Mouse (Mus musculus) hindbrain, embryonic 16.5 days (tissue): ENCODE results near the gene Rragc. TPM values are rescaled to one million over a fixed set of nuclear protein-coding genes. Genes with fewer than 3 reads are reported as not detected.

ENCODE experiments used
- ATAC-seq: fragments of 200-750 bp; cut with Nextera tagmentation; 2 replicates; pipeline ENCODE4 v1.8.0; 2017; ENCODE audit warnings: moderate TSS enrichment, moderate library complexity
- H3K27ac ChIP-seq: fragments of 300-500 bp; sonication (generic); 2 replicates; pipeline ENCODE4 v1.5.1; 2014; ENCODE audit warnings: low read depth, mild to moderate bottlenecking, control low read depth, low read length, moderate library complexity
- H3K27me3 ChIP-seq: fragments of 300-500 bp; sonication (generic); replicated peaks from 2 replicates; pipeline ENCODE4 v1.6.1; 2014; ENCODE audit warnings: low read length; ENCODE audit not compliant: control insufficient read depth, insufficient read depth
- H3K36me3 ChIP-seq: fragments of 300-500 bp; sonication (generic); 2 replicates; pipeline ENCODE4 v1.6.1; 2014; ENCODE audit warnings: mild to moderate bottlenecking, low read length, moderate library complexity, mixed read lengths; ENCODE audit not compliant: control insufficient read depth, insufficient read depth
- H3K4me1 ChIP-seq: fragments of 300-500 bp; sonication (generic); 2 replicates; pipeline ENCODE4 v1.6.1; 2014; ENCODE audit warnings: low read depth, low read length; ENCODE audit not compliant: control insufficient read depth, insufficient read depth
- H3K4me2 ChIP-seq: fragments of 300-500 bp; sonication (generic); 2 replicates; pipeline ENCODE4 v1.6.1; 2014; ENCODE audit warnings: mild to moderate bottlenecking, low read length, control low read depth, moderate library complexity
- H3K4me3 ChIP-seq: fragments of 300-500 bp; sonication (generic); 2 replicates; pipeline ENCODE4 v1.5.1; 2014; ENCODE audit warnings: mild to moderate bottlenecking, low read length, control low read depth, moderate library complexity
- H3K9ac ChIP-seq: fragments of 300-500 bp; sonication (generic); 2 replicates; pipeline ENCODE4 v1.6.1; 2014; ENCODE audit warnings: low read depth, mild to moderate bottlenecking, control low read depth, low read length, moderate library complexity
- H3K9me3 ChIP-seq: fragments of 300-500 bp; sonication (generic); 2 replicates; pipeline ENCODE4 v1.6.1; 2014; ENCODE audit warnings: mild to moderate bottlenecking, low read length, moderate library complexity; ENCODE audit not compliant: control insufficient read depth
- WGBS: fragments of 180-500 bp; shearing (Covaris S2); extraction: QIAGEN DNeasy Blood & Tissue Kit; methylation state at CpG from one replicate; pipeline ENCODE4 v1.1.7; 2014; 5-methylcytosine and 5-hydroxymethylcytosine counted together
- polyA plus RNA-seq: library from polyadenylated mRNA; unstranded; fragments of >200 nt; fragmentation: Nextera tagmentation; extraction: Ambion mirVana; gene quantifications from 2 replicates; pipeline ENCODE4 v1.2.1, GENCODE M21; 2015

Gene Rragc
- 42.5 and 44.4 TPM in 2 replicates for polyA plus RNA-seq

DNA sequence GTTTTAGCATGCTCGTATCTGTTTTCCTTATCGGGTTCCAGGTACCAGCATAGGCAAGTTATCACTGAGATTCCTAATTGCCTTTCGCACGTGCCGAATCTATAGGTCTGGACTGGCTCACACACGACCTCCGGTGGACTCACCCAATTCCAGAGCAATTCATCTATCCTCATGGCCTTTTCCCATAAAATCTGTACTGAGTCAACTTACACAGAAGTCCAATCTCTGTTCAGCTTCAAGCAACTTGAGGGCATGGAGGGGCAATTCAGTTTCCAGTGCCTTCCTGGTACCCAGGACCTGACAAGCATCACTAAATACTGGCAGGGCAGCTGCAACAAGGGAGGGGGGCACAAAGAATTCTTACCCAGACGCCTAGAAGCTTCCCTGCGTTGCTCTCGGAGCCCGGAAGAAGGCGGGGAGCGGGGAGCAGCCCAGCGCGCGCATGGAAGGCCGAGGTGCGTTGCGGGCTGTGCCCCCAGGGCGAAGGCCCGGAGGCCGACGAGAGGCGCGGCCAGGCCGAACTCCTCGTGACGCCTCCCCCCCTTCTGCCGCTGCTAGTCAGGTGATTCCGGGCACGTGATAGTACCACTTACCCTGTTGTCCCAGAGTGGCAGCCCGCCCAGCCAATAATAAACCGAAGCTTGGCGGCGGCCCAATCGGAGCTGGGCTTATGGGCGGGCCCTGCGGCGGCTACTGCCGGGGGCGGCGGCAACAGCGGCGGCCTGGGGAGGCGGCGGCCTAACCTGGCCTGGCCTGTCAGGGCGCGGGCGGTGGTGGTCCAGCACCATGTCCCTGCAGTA lies at the start of gene Rragc:
TSS of gene Rragc (plus strand) at position 699 of the 800 bp plus-strand sequence.
- no peaks in the 10 kb centered on the region for H3K27me3 ChIP-seq
- H3K36me3 ChIP-seq, result peaks cover 9% of the 10 kb centered on the region
- peaks cover 26% of the 10 kb centered on the region for H3K4me1 ChIP-seq
- under 1% methylated on average over 47 of the region's 49 CpGs for WGBS
- H3K27ac ChIP-seq, result peak within 1 kb of the TSS; percentile 86
- H3K4me2 ChIP-seq, result peak within 1 kb of the TSS; percentile 81
- no peaks in the 10 kb centered on the region for H3K9me3 ChIP-seq
- peak within 1 kb of the TSS; percentile 98 for H3K9ac ChIP-seq
- peak within 1 kb of the TSS; percentile 99 for H3K4me3 ChIP-seq
- ATAC-seq, result peak; percentile 99

DNA sequence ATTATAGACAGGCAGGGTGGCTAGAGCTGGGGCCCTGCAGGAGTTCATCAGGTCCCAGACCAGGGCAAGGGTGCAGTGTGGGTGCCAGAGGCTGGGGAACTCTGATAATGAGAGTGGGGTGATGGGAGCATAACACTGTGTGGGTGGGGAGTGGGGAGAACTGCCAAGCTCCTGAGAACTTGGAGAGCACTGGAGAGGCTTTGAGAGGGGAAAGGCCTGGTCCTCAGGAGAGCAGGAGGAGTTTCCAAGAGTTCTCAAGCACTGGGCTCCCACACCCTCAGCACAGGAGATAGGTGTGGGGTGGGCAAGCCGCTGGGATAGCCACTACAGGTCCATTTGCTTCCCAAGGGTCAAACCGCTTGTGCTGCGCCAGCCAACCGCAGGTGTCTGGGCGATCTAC lies 23.5 kb upstream of the Rragc start:
- ATAC-seq, result no peak
- Histone ChIP-seq H3K27ac (no peak overlapping the region), H3K4me2 (no peak overlapping the region), H3K36me3 (no peaks in the 10 kb centered on the region), H3K4me3 (no peak overlapping the region), H3K27me3 (no peaks in the 10 kb centered on the region), H3K9me3 (no peaks in the 10 kb centered on the region), H3K9ac (no peak overlapping the region), H3K4me1 (no peaks in the 10 kb centered on the region)
- WGBS, result 94% methylated on average over 5 of the region's 5 CpGs

DNA sequence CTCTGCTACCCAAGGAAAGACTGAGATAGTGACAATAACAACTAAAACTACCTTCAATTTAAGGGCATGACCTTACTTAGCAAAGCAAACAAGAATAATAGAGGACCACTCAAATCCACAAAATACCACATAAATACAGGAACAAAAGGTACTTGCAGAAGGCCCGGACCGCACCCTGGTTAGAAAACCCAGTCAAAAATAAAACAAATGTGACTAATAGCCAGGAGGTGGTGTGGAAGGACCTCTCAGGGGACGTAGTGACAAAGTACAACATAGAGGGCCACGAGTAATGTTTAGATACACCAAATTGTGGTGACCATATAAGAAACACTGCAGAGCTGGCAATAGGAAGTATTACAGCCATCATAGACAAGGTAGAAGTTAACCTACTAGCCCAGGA lies 23.0 kb upstream of the Rragc start:
- 86% methylated on average over 4 of the region's 4 CpGs for WGBS
- no peaks in the 10 kb centered on the region for H3K4me1 ChIP-seq
- ATAC-seq, result no peak

GRCm38 (mm10) chr4:123898696-123899095 lies 18.6 kb upstream of the Rragc start:
- Histone ChIP-seq H3K4me3 (no peak overlapping the region), H3K36me3 (no peaks in the 10 kb centered on the region), H3K4me1 (peaks cover under 1% of the 10 kb centered on the region), H3K27ac (no peak overlapping the region), H3K9ac (no peak overlapping the region), H3K4me2 (no peak overlapping the region), H3K27me3 (no peaks in the 10 kb centered on the region), H3K9me3 (no peaks in the 10 kb centered on the region)
- no peak for ATAC-seq
- WGBS, result 12% methylated on average over 5 of the region's 5 CpGs

More for the DNA sequence above, 23.0 kb upstream of the Rragc start:
- Histone ChIP-seq H3K4me2 (no peak overlapping the region), H3K27ac (no peak overlapping the region), H3K36me3 (no peaks in the 10 kb centered on the region), H3K27me3 (no peaks in the 10 kb centered on the region), H3K9ac (no peak overlapping the region), H3K9me3 (no peaks in the 10 kb centered on the region), H3K4me3 (no peak overlapping the region)

- H3K4me2 ChIP-seq, result no peak overlapping the region
- no peaks in the 10 kb centered on the region for H3K27me3 ChIP-seq
- no peaks in the 10 kb centered on the region for H3K36me3 ChIP-seq
- no peaks in the 10 kb centered on the region for H3K9me3 ChIP-seq
- H3K9ac ChIP-seq, result no peak overlapping the region
- H3K27ac ChIP-seq, result no peak overlapping the region
- 72% methylated on average over 3 of the region's 3 CpGs for WGBS
- no peak overlapping the region for H3K4me3 ChIP-seq
- peaks cover 17% of the 10 kb centered on the region for H3K4me1 ChIP-seq
- no peak for ATAC-seq
Observed at GRCm38 (mm10) chr4:123903432-123903831, 13.8 kb upstream of the Rragc start.

GRCm38 (mm10) chr4:123904333-123905125 lies 12.7 kb upstream of the Rragc start, which contains the start of gene Mycbp:
Mycbp (plus strand) TSS chr4:123904832.
- Histone ChIP-seq H3K4me2 (peak within 1 kb of the TSS; percentile 91), H3K27ac (peak within 1 kb of the TSS; percentile 77), H3K36me3 (no peaks in the 10 kb centered on the region), H3K4me1 (peaks cover 17% of the 10 kb centered on the region), H3K27me3 (no peaks in the 10 kb centered on the region), H3K9ac (peak within 1 kb of the TSS; percentile 75), H3K4me3 (peak within 1 kb of the TSS; percentile 84), H3K9me3 (no peaks in the 10 kb centered on the region)
- peak; percentile 100 for ATAC-seq
- WGBS, result under 1% methylated on average over 42 of the region's 49 CpGs

GRCm38 (mm10) chr4:123905126-123905668 lies 12.0 kb upstream of the Rragc start:
- no peaks in the 10 kb centered on the region for H3K9me3 ChIP-seq
- no peaks in the 10 kb centered on the region for H3K36me3 ChIP-seq
- no peak for ATAC-seq
- peaks cover 17% of the 10 kb centered on the region for H3K4me1 ChIP-seq
- WGBS, result under 1% methylated on average over 32 of the region's 53 CpGs
- peak overlapping the region; percentile 75 for H3K9ac ChIP-seq
- H3K4me3 ChIP-seq, result peak overlapping the region; percentile 84
- peak overlapping the region; percentile 77 for H3K27ac ChIP-seq
- H3K27me3 ChIP-seq, result no peaks in the 10 kb centered on the region
- H3K4me2 ChIP-seq, result peak overlapping the region; percentile 91

GRCm38 (mm10) chr4:123911503-123911902 lies 5.7 kb upstream of the Rragc start:
- 95% methylated on average over 4 of the region's 4 CpGs for WGBS
- H3K9me3 ChIP-seq, result no peaks in the 10 kb centered on the region

DNA sequence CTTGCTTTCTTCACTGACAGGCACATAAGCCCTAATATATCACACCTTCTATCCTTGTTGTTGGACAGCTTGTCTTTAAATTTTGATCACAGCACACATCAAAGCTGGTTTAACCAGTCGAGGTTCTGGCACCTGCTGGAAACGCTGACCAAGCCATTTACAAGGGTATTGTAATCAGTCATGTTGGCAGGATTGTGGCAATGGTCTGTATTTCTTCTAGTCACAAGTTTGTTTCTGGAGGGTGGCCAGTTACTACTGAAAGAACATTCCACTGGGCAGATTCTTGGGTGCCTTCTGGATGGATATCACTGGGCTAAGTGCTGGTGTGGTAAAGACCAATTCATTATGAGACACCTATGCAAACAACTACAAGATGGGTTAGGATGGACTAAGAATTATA lies 4.8 kb upstream of the Rragc start:
- Histone ChIP-seq H3K9ac (no peak overlapping the region), H3K36me3 (no peaks in the 10 kb centered on the region; the same call in 1 of the 2 replicates), H3K27ac (no peak overlapping the region), H3K9me3 (no peaks in the 10 kb centered on the region), H3K27me3 (no peaks in the 10 kb centered on the region), H3K4me2 (no peak overlapping the region), H3K4me1 (peaks cover 13% of the 10 kb centered on the region), H3K4me3 (no peak overlapping the region)
- no peak for ATAC-seq
- WGBS, result 78% methylated on average over 2 of the region's 2 CpGs

More at GRCm38 (mm10) chr4:123911503-123911902, 5.7 kb upstream of the Rragc start:
- no peak overlapping the region for H3K27ac ChIP-seq
- H3K27me3 ChIP-seq, result no peaks in the 10 kb centered on the region
- peaks cover 15% of the 10 kb centered on the region for H3K4me1 ChIP-seq
- H3K4me3 ChIP-seq, result no peak overlapping the region
- no peak for ATAC-seq
- H3K4me2 ChIP-seq, result no peak overlapping the region
- H3K9ac ChIP-seq, result no peak overlapping the region
- H3K36me3 ChIP-seq, result no peaks in the 10 kb centered on the region; the same call in 1 of the 2 replicates
